In the genomic region with DNA sequence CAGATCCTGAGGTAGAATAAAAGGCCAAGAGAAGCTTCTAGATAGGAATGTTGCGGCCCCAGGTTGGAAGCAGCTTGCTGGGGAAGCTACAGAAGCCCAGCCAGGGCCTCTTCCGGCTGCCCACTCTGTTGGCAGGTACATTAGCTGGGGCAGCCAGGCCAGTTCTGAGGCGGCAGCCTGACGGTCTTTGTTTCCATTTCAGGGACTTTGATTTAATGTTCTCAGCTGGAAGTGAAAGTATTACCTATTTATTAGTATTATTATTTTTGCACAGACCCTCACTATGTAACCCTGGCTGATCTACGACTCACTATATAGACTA, we compare ENCODE assay signal across 32 mouse cellular contexts. TPM values are rescaled to one million over a fixed set of nuclear protein-coding genes. Genes with fewer than 3 reads are reported as not detected.
A peak's percentile ranks its signal among the peaks of the same experiment; 100 is the strongest.
DNase-seq lines count a peak whose midpoint lies in the region; ATAC-seq and TF ChIP-seq lines count a peak whose summit lies in the region.
"Had no signal": no experiment of that assay in that cellular context is flagged by ENCODE, and none has a peak within 500 bp of the region (broad histone marks: within the 10 kb centered on the region; RNA-seq: fewer than 3 reads in every experiment).

No protein-coding gene starts in this region.

- H3K27me3 ChIP-seq in lung, embryonic 14.5 days (ENCODE audit: insufficient read depth, low read length), result no peaks in the 10 kb centered on the region
- H3K27me3 ChIP-seq in lung, postnatal 0 days (replicated peaks; ENCODE audit: insufficient read depth, low read length), result no peaks in the 10 kb centered on the region
- no peaks in the 10 kb centered on the region for H3K27me3 ChIP-seq in embryonic facial prominence, embryonic 12.5 days
- H3K27me3 ChIP-seq in stomach, embryonic 15.5 days (replicated peaks), result no peaks in the 10 kb centered on the region
- H3K27me3 ChIP-seq: forebrain, embryonic 12.5 days; liver, embryonic 12.5 days; midbrain, embryonic 12.5 days; neural tube, embryonic 12.5 days had no signal

- H3K4me3 ChIP-seq in lung, embryonic 14.5 days (ENCODE audit: low read depth, low read length), result no peak overlapping the region
- H3K4me3 ChIP-seq in lung, postnatal 0 days (ENCODE audit: low read depth, low read length), result no peak overlapping the region
- no peak overlapping the region for H3K4me3 ChIP-seq in embryonic facial prominence, embryonic 12.5 days
- no peak overlapping the region for H3K4me3 ChIP-seq in stomach, embryonic 15.5 days (replicated peaks)
- H3K4me3 ChIP-seq: forebrain, embryonic 12.5 days; heart, embryonic 10.5 days; heart, embryonic 15.5 days; liver, embryonic 12.5 days; megakaryocyte, embryonic 14.5 days; midbrain, embryonic 12.5 days; myocyte; neural tube, embryonic 12.5 days had no signal

- H3K4me1 ChIP-seq in lung, embryonic 14.5 days (ENCODE audit: insufficient read depth), result 0 out of 2 replicates have a peak, but pooled peaks cover 3% of the 10 kb centered on the region
- no peaks in the 10 kb centered on the region for H3K4me1 ChIP-seq in lung, postnatal 0 days (ENCODE audit: insufficient read depth, low read depth, low read length)
- H3K4me1 ChIP-seq in embryonic facial prominence, embryonic 12.5 days, result peaks cover 10% of the 10 kb centered on the region
- peaks cover 29% of the 10 kb centered on the region for H3K4me1 ChIP-seq in stomach, embryonic 15.5 days
- H3K4me1 ChIP-seq: forebrain, embryonic 12.5 days; neural tube, embryonic 12.5 days had no signal

- 46% methylated on average over 5 of the region's 5 CpGs for whole genome bisulfite sequencing in lung, embryonic 14.5 days
- 49% methylated on average over 5 of the region's 5 CpGs for WGBS in lung, postnatal 0 days
- 76% methylated on average over 5 of the region's 5 CpGs for WGBS in embryonic facial prominence, embryonic 12.5 days
- WGBS in stomach, embryonic 15.5 days, result 47% methylated on average over 5 of the region's 5 CpGs

- H3K27ac ChIP-seq in lung, embryonic 14.5 days (ENCODE audit: low read depth), result peak overlapping the region; percentile 77
- no peak overlapping the region for H3K27ac ChIP-seq in lung, postnatal 0 days (ENCODE audit: low read length)
- peak overlapping the region; percentile 17; the same call in 1 of the 2 replicates for H3K27ac ChIP-seq in embryonic facial prominence, embryonic 12.5 days
- H3K27ac ChIP-seq in stomach, embryonic 15.5 days, result peak overlapping the region; percentile 59; the same call in 1 of the 2 replicates
- H3K27ac ChIP-seq: forebrain, embryonic 12.5 days; heart, embryonic 10.5 days; heart, embryonic 15.5 days; hindbrain, embryonic 14.5 days; liver, embryonic 12.5 days; midbrain, embryonic 12.5 days; neural tube, embryonic 12.5 days had no signal

- H3K36me3 ChIP-seq in lung, embryonic 14.5 days (ENCODE audit: insufficient read depth), result no peaks in the 10 kb centered on the region
- H3K36me3 ChIP-seq in lung, postnatal 0 days (ENCODE audit: insufficient read depth, low read length), result no peaks in the 10 kb centered on the region
- H3K36me3 ChIP-seq in embryonic facial prominence, embryonic 12.5 days, result no peaks in the 10 kb centered on the region
- H3K36me3 ChIP-seq in stomach, embryonic 15.5 days, result no peaks in the 10 kb centered on the region
- H3K36me3 ChIP-seq: forebrain, embryonic 12.5 days; heart, embryonic 10.5 days; heart, embryonic 15.5 days; liver, embryonic 12.5 days; midbrain, embryonic 12.5 days; neural tube, embryonic 12.5 days had no signal

- ATAC-seq in lung, embryonic 14.5 days (ENCODE audit: insufficient read depth), result no peak
- no peak for ATAC-seq in lung, postnatal 0 days
- no peak for ATAC-seq in embryonic facial prominence, embryonic 12.5 days (ENCODE audit: insufficient number of reproducible peaks, insufficient read depth, low FRiP score, low TSS enrichment)
- ATAC-seq in stomach, embryonic 15.5 days (ENCODE audit: insufficient read depth, low FRiP score, low read depth), result no peak; the same call in 1 of the 2 replicates
- ATAC-seq: CD4-positive, CD25-positive, alpha-beta regulatory T cell, adult 4 months; forebrain, postnatal 0 days; liver, embryonic 12.5 days; liver, postnatal 0 days had no signal

- 0 out of 2 replicates have a peak overlapping the region, but pooled peaks have one; percentile 18 for H3K4me2 ChIP-seq in lung, embryonic 14.5 days
- no peak overlapping the region for H3K4me2 ChIP-seq in lung, postnatal 0 days (replicated peaks; ENCODE audit: low read depth, low read length)
- no peak overlapping the region for H3K4me2 ChIP-seq in embryonic facial prominence, embryonic 12.5 days (replicated peaks)
- no peak overlapping the region for H3K4me2 ChIP-seq in stomach, embryonic 15.5 days
- H3K4me2 ChIP-seq: forebrain, embryonic 12.5 days; heart, embryonic 15.5 days; hindbrain, embryonic 14.5 days; liver, embryonic 12.5 days; midbrain, embryonic 12.5 days; neural tube, embryonic 12.5 days had no signal

- no peak for TF ChIP-seq EP300 in lung, postnatal 0 days (IDR thresholded peaks at IDR 0.05)

- peak; percentile 43 to 54 for DNase-seq in cerebellum, postnatal 25 days
- no peak for DNase-seq in cerebellum, adult 8-10 months
- no peak for DNase-seq in lung, embryonic 14.5 days
- no peak for DNase-seq in lung, postnatal 0 days (ENCODE audit: low spot score)
- DNase-seq in thymus, postnatal 10 days (ENCODE audit: low spot score in 2 of 2), result no peak
- no peak for DNase-seq in thymus, postnatal 14 days
- DNase-seq: adrenal gland, postnatal 36 days; embryo, embryonic 11 days; forebrain, postnatal 0 days; gastrocnemius, postnatal 10 days; heart, adult 11 months; heart, postnatal 36 days; kidney, adult 2 months; kidney, postnatal 10 days; layer of hippocampus, postnatal 36 days; left cerebral cortex, postnatal 4 days; liver, postnatal 0 days; lung, postnatal 4 days; right cerebral cortex, postnatal 4 days; thymus, postnatal 36 days had no signal

- no peaks in the 10 kb centered on the region for H3K9me3 ChIP-seq in lung, embryonic 14.5 days (ENCODE audit: low read depth, low read length)
- no peaks in the 10 kb centered on the region for H3K9me3 ChIP-seq in lung, postnatal 0 days (ENCODE audit: low read length)
- no peaks in the 10 kb centered on the region for H3K9me3 ChIP-seq in embryonic facial prominence, embryonic 12.5 days
- no peaks in the 10 kb centered on the region for H3K9me3 ChIP-seq in stomach, embryonic 15.5 days
- H3K9me3 ChIP-seq: forebrain, embryonic 12.5 days; heart, embryonic 10.5 days; heart, embryonic 15.5 days; liver, embryonic 12.5 days; megakaryocyte, embryonic 14.5 days; midbrain, embryonic 12.5 days; neural tube, embryonic 12.5 days had no signal

- H3K9ac ChIP-seq in lung, embryonic 14.5 days, result no peak overlapping the region
- H3K9ac ChIP-seq in lung, postnatal 0 days (replicated peaks; ENCODE audit: low read depth), result no peak overlapping the region
- no peak overlapping the region for H3K9ac ChIP-seq in embryonic facial prominence, embryonic 12.5 days
- H3K9ac ChIP-seq in stomach, embryonic 15.5 days, result no peak overlapping the region
- H3K9ac ChIP-seq: forebrain, embryonic 12.5 days; forebrain, postnatal 0 days; heart, embryonic 15.5 days; hindbrain, embryonic 14.5 days; liver, embryonic 12.5 days; liver, postnatal 0 days; midbrain, embryonic 12.5 days; neural tube, embryonic 12.5 days had no signal

- no peak for TF ChIP-seq CTCF in lung, embryonic 14.5 days (IDR thresholded peaks at IDR 0.05; ENCODE audit: low read depth)
- no peak for TF ChIP-seq CTCF in lung, postnatal 0 days (IDR thresholded peaks at IDR 0.05)

RNA-seq across cellular contexts. Expression of gene Sept9, which starts 26.7 kb away (rescaled TPM):
- 133 and 149 TPM in 2 replicates for polyA plus RNA-seq in lung, embryonic 14.5 days (2014; fragmentation: Nextera tagmentation; extraction: Ambion mirVana)
- 52.5 and 56.1 TPM in 2 replicates for polyA plus RNA-seq in lung, postnatal 0 days (2015; fragmentation: Nextera tagmentation; extraction: Ambion mirVana)
- 229 and 230 TPM in 2 replicates for polyA plus RNA-seq in embryonic facial prominence, embryonic 12.5 days (2016; fragmentation: Nextera tagmentation; extraction: Ambion mirVana)
- 107 and 121 TPM in 2 replicates for polyA plus RNA-seq in stomach, embryonic 15.5 days (2015; fragmentation: Nextera tagmentation; extraction: Ambion mirVana)

Comparison
In these comparisons a context has a peak if more than half of its experiments do, and no peak if none do; other contexts are left out.
1. DNase-seq: peak in cerebellum, postnatal 25 days (2 of 2); none in cerebellum, adult 8-10 months (single experiment), lung, embryonic 14.5 days (single experiment), lung, postnatal 0 days (single experiment), thymus, postnatal 10 days (0 of 2) and thymus, postnatal 14 days (single experiment).